Mouse (Mus musculus) MEL (cell line): Measurements from ENCODE around the gene Stag2. TPM values are rescaled to one million over a fixed set of nuclear protein-coding genes. Genes with fewer than 3 reads are reported as not detected.

Source experiments
- DNase-seq: peaks from one replicate; pipeline ENCODE4 v3.0.0; 2011; ENCODE audit warnings: low read depth, low spot score
- H3K27ac ChIP-seq: 2 replicates; pipeline ENCODE4 v1.5.1; 2012; ENCODE audit warnings: low read depth, mild to moderate bottlenecking, control low read depth, low read length, moderate library complexity; ENCODE audit not compliant: control insufficient read depth
- H3K27me3 ChIP-seq, 2 experiments: fragments of 150-350 bp in 1 of 2; sonication (generic) in 1 of 2; 2 replicates each; pipeline ENCODE4 v1.6.1; 2012; ENCODE audit warnings: low read length in 2 of 2, mild to moderate bottlenecking in 2 of 2, improper control_type of control experiment in 1 of 2, moderate library complexity in 1 of 2; ENCODE audit not compliant: insufficient read depth in 2 of 2, control insufficient read depth in 1 of 2
- H3K36me3 ChIP-seq, 2 experiments: 2 replicates each; pipeline ENCODE4 v1.6.1; 2012 to 2014; ENCODE audit warnings: low read length in 2 of 2, improper control_type of control experiment in 1 of 2, inconsistent platforms in 1 of 2, mild to moderate bottlenecking in 1 of 2; ENCODE audit not compliant: insufficient read depth in 2 of 2, control insufficient read depth in 1 of 2
- H3K4me1 ChIP-seq, 2 experiments: fragments of 150-350 bp in 1 of 2; sonication (generic) in 1 of 2; 2 replicates each; pipeline ENCODE4 v1.6.1; 2012; ENCODE audit warnings: low read length in 2 of 2, improper control_type of control experiment in 1 of 2, mild to moderate bottlenecking in 1 of 2; ENCODE audit not compliant: insufficient read depth in 2 of 2, control insufficient read depth in 1 of 2
- H3K4me3 ChIP-seq, 2 experiments: fragments of 150-350 bp in 1 of 2; sonication (generic) in 1 of 2; 2 replicates each; pipeline ENCODE4 v1.5.1; 2012; ENCODE audit warnings: low read depth in 2 of 2, low read length in 2 of 2, mild to moderate bottlenecking in 2 of 2, moderate library complexity in 2 of 2, control low read depth in 1 of 2, improper control_type of control experiment in 1 of 2; ENCODE audit not compliant: control insufficient read depth in 1 of 2, insufficient read depth in 1 of 2
- H3K79me2 ChIP-seq: 2 replicates; pipeline ENCODE4 v1.6.1; 2012; ENCODE audit warnings: mild to moderate bottlenecking, low read length, moderate library complexity; ENCODE audit not compliant: control insufficient read depth, poor library complexity, insufficient read depth
- H3K9ac ChIP-seq: 2 replicates; pipeline ENCODE4 v1.6.1; 2012; ENCODE audit warnings: low read depth, mild to moderate bottlenecking, control low read depth, low read length, moderate library complexity; ENCODE audit not compliant: control insufficient read depth, poor library complexity, severe bottlenecking
- H3K9me3 ChIP-seq: fragments of 150-350 bp; sonication (generic); replicated peaks from 2 replicates; pipeline ENCODE4 v1.6.1; 2012; ENCODE audit warnings: mild to moderate bottlenecking, low read length, improper control_type of control experiment, moderate library complexity; ENCODE audit not compliant: insufficient read depth
- BHLHE40 ChIP-seq: IDR thresholded peaks from 2 replicates; pipeline ENCODE4 v1.6.1; 2012; ENCODE audit warnings: low read depth, mild to moderate bottlenecking, inconsistent platforms, low read length, improper control_type of control experiment, borderline replicate concordance
- CHD1 ChIP-seq: IDR thresholded peaks from 2 replicates; pipeline ENCODE4 v1.6.1; 2012; ENCODE audit warnings: low read depth, mild to moderate bottlenecking, inconsistent platforms, low read length, improper control_type of control experiment
- CHD2 ChIP-seq: IDR thresholded peaks from 2 replicates; pipeline ENCODE4 v1.6.1; 2011; ENCODE audit warnings: low read length, improper control_type of control experiment
- CTCF ChIP-seq, 3 experiments: IDR thresholded peaks in 2 of 3; conservative IDR thresholded peaks in 1 of 3; 2 replicates each; pipeline ENCODE4 v1.5.1; 2011 to 2012; ENCODE audit warnings: low read length in 3 of 3, low read depth in 2 of 3, mild to moderate bottlenecking in 2 of 3, improper control_type of control experiment in 1 of 3, inconsistent platforms in 1 of 3, mixed read lengths in 1 of 3, moderate library complexity in 1 of 3; ENCODE audit not compliant: control insufficient read depth in 1 of 3, insufficient read depth in 1 of 3, poor library complexity in 1 of 3, severe bottlenecking in 1 of 3
- E2F4 ChIP-seq: IDR thresholded peaks from 2 replicates; pipeline ENCODE4 v1.6.1; 2011; ENCODE audit warnings: low read depth, low read length, improper control_type of control experiment, borderline replicate concordance
- ELF1 ChIP-seq: IDR thresholded peaks from 2 replicates; pipeline ENCODE4 v1.6.1; 2014; ENCODE audit warnings: low read depth, mild to moderate bottlenecking, inconsistent platforms, low read length, improper control_type of control experiment, moderate library complexity
- EP300 ChIP-seq, 2 experiments: IDR thresholded peaks; 2 replicates each; pipeline ENCODE4 v1.6.1; 2011; ENCODE audit warnings: improper control_type of control experiment in 2 of 2, low read length in 2 of 2, low read depth in 1 of 2, mild to moderate bottlenecking in 1 of 2
- ETS1 ChIP-seq: IDR thresholded peaks from 2 replicates; pipeline ENCODE4 v1.6.1; 2012; ENCODE audit warnings: low read depth, mild to moderate bottlenecking, inconsistent platforms, low read length, improper control_type of control experiment, moderate library complexity
- GABPA ChIP-seq: IDR thresholded peaks from 2 replicates; pipeline ENCODE4 v1.6.1; 2012; ENCODE audit warnings: low read depth, mild to moderate bottlenecking, inconsistent platforms, low read length, improper control_type of control experiment, moderate library complexity
- GATA1 ChIP-seq: IDR thresholded peaks from 2 replicates; pipeline ENCODE4 v1.6.1; 2011; ENCODE audit warnings: low read depth, low read length, improper control_type of control experiment
- HCFC1 ChIP-seq: IDR thresholded peaks from 2 replicates; pipeline ENCODE4 v1.6.1; 2012; ENCODE audit warnings: low read depth, mild to moderate bottlenecking, inconsistent platforms, low read length, improper control_type of control experiment, moderate library complexity
- JUND ChIP-seq: IDR thresholded peaks from 2 replicates; pipeline ENCODE4 v1.6.1; 2011; ENCODE audit warnings: low read depth, mild to moderate bottlenecking, improper control_type of control experiment, low read length
- KAT2A ChIP-seq: conservative IDR thresholded peaks from 2 replicates; pipeline ENCODE4 v1.6.1; 2012; ENCODE audit warnings: low read depth, low read length, improper control_type of control experiment, inconsistent platforms
- MAX ChIP-seq: IDR thresholded peaks from 2 replicates; pipeline ENCODE4 v1.6.1; 2011; ENCODE audit warnings: low read length, improper control_type of control experiment
- MYC ChIP-seq: IDR thresholded peaks from 2 replicates; pipeline ENCODE4 v1.6.1; 2011; ENCODE audit warnings: low read depth, mild to moderate bottlenecking, low read length, improper control_type of control experiment, moderate library complexity
- NELFE ChIP-seq: IDR thresholded peaks from 2 replicates; pipeline ENCODE4 v1.6.1; 2011; ENCODE audit warnings: low read depth, low read length, improper control_type of control experiment
- POLR2A ChIP-seq, 2 experiments: IDR thresholded peaks; 2 replicates each; pipeline ENCODE4 v1.6.1; 2011 to 2012; ENCODE audit warnings: low read length in 2 of 2, mild to moderate bottlenecking in 2 of 2, control low read depth in 1 of 2, improper control_type of control experiment in 1 of 2, low read depth in 1 of 2, moderate library complexity in 1 of 2; ENCODE audit not compliant: control insufficient read depth in 1 of 2, insufficient read depth in 1 of 2, poor library complexity in 1 of 2
- POLR2AphosphoS2 ChIP-seq: IDR thresholded peaks from 2 replicates; pipeline ENCODE4 v1.6.1; 2011; ENCODE audit warnings: low read length, improper control_type of control experiment
- POLR2AphosphoS5 ChIP-seq: IDR thresholded peaks from 2 replicates; pipeline ENCODE4 v1.6.1; 2012; ENCODE audit warnings: low read depth, borderline replicate concordance, mild to moderate bottlenecking, inconsistent platforms, low read length, moderate library complexity, mixed read lengths
- RAD21 ChIP-seq: IDR thresholded peaks from 2 replicates; pipeline ENCODE4 v1.6.1; 2011; ENCODE audit warnings: mild to moderate bottlenecking, low read depth, low read length, improper control_type of control experiment
- RCOR1 ChIP-seq: IDR thresholded peaks from 2 replicates; pipeline ENCODE4 v1.6.1; 2012; ENCODE audit warnings: low read depth, mild to moderate bottlenecking, inconsistent platforms, low read length, improper control_type of control experiment
- SIN3A ChIP-seq: IDR thresholded peaks from 2 replicates; pipeline ENCODE4 v1.6.1; 2012; ENCODE audit warnings: low read length, improper control_type of control experiment, inconsistent platforms
- SMC3 ChIP-seq: IDR thresholded peaks from 2 replicates; pipeline ENCODE4 v1.6.1; 2011; ENCODE audit warnings: low read depth, low read length, improper control_type of control experiment
- TBP ChIP-seq: IDR thresholded peaks from 2 replicates; pipeline ENCODE4 v1.8.0; 2011; ENCODE audit warnings: low read depth, low read length, improper control_type of control experiment
- TCF12 ChIP-seq: IDR thresholded peaks from 2 replicates; pipeline ENCODE4 v1.6.1; 2014; ENCODE audit warnings: low read depth, mild to moderate bottlenecking, inconsistent platforms, low read length, improper control_type of control experiment, moderate library complexity
- USF1 ChIP-seq: IDR thresholded peaks from 2 replicates; pipeline ENCODE4 v1.6.1; 2014; ENCODE audit warnings: low read depth, mild to moderate bottlenecking, inconsistent platforms, low read length, improper control_type of control experiment, moderate library complexity
- USF2 ChIP-seq, 2 experiments: IDR thresholded peaks; 2 replicates each; pipeline ENCODE4 v1.6.1; 2011 to 2012; ENCODE audit warnings: improper control_type of control experiment in 2 of 2, low read length in 2 of 2, borderline replicate concordance in 1 of 2, inconsistent platforms in 1 of 2, low read depth in 1 of 2, mild to moderate bottlenecking in 1 of 2; ENCODE audit not compliant: insufficient read depth in 1 of 2
- ZC3H11A ChIP-seq: IDR thresholded peaks from 2 replicates; pipeline ENCODE4 v1.6.1; 2012; ENCODE audit warnings: low read depth, mild to moderate bottlenecking, inconsistent platforms, low read length, improper control_type of control experiment
- ZKSCAN1 ChIP-seq: IDR thresholded peaks from 2 replicates; pipeline ENCODE4 v1.6.1; 2012; ENCODE audit warnings: low read depth, mild to moderate bottlenecking, inconsistent platforms, low read length, improper control_type of control experiment, moderate library complexity
- ZMIZ1 ChIP-seq: IDR thresholded peaks from 2 replicates; pipeline ENCODE4 v1.6.1; 2012; ENCODE audit warnings: low read depth, mild to moderate bottlenecking, inconsistent platforms, low read length, improper control_type of control experiment, moderate library complexity
- ZNF384 ChIP-seq: IDR thresholded peaks from 2 replicates; pipeline ENCODE4 v1.6.1; 2012; ENCODE audit warnings: low read depth, mild to moderate bottlenecking, inconsistent platforms, low read length, improper control_type of control experiment
- polyA plus RNA-seq, 2 experiments: library from polyadenylated mRNA; stranded (reverse) in 1 of 2; unstranded in 1 of 2; fragments of >175 nt in 1 of 2; fragments of >200 nt in 1 of 2; gene quantifications; 2 replicates each; pipeline versions ENCODE4 v1.2.1 to v1.2.4; 2012; ENCODE audit warnings: low replicate concordance in 2 of 2, low read depth in 1 of 2; ENCODE audit not compliant: insufficient read length in 2 of 2, insufficient read depth in 1 of 2, missing spikeins in 1 of 2
- total RNA-seq: library from RNA; depleted of rRNA; stranded (reverse); fragments of 300-350 nt; gene quantifications from 2 replicates; pipeline ENCODE4 v1.2.3, GENCODE M21; 2012

Gene Stag2
- total and polyA plus RNA-seq, 3 experiments: 18.0 to 22.9 TPM; not detected in 1

DNA sequence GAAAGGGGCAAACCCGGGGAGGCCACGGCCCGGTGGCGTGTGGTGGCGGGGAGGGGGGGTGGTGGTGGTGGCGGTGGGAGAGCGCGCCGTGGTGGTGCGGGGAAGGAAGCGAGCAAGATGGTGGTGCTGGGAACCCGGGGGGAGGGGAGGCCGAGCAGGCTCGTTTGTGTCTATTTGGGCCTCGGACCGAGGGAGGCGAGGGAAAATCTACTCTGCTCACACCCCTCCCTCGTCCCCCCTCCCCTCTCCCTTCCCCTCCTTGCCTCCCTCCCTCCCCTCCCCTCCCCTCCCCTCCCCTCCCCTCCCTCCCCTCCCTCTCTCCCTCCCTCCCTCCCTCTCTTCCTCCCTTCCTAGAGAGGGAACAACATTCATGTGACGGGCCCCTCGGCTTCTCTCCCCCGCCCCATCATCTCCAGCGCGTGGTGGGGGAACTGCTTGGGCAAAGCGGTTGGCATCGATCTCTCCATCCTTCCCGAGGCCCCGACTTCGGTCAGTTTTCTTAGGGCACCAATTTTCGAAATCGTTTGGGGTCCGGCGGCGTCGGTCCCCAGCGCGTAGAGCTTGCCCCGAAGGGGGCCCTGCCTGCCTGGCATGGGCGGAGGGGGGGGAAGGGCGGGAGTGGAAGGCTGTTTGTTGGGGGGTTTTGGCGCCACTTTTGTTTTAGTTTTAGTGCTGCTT lies 1.4 kb downstream of the Stag2 start (continued):
- no peak for TF ChIP-seq JUND
- no peak for TF ChIP-seq E2F4
- TF ChIP-seq SMC3: no peak
- TF ChIP-seq USF1: no peak
- peak; percentile 11; the same call in 1 of the 2 replicates for TF ChIP-seq MYC
- TF ChIP-seq CTCF (IDR thresholded peaks at IDR 0.05 in 2 of 3, conservative IDR thresholded peaks at IDR 0.05 in 1 of 3; ENCODE audit: control insufficient read depth in 1 of 3, insufficient read depth in 1 of 3, low read depth in 2 of 3, low read length in 3 of 3, poor library complexity in 1 of 3, severe bottlenecking in 1 of 3): no peak
- TF ChIP-seq RCOR1: no peak
- TF ChIP-seq ZKSCAN1: no peak
- no peak for TF ChIP-seq CHD2
- TF ChIP-seq NELFE: peak; percentile 46
- no peak for TF ChIP-seq BHLHE40
- TF ChIP-seq USF2 (IDR thresholded peaks at IDR 0.05; ENCODE audit: borderline replicate concordance in 1 of 2, insufficient read depth in 1 of 2, low read depth in 1 of 2, low read length in 2 of 2): no peak
- no peak for TF ChIP-seq GATA1
- TF ChIP-seq POLR2AphosphoS2: 0 out of 2 replicates have a peak, but pooled peaks have one; percentile 30
- no peak for TF ChIP-seq POLR2AphosphoS5

DNA sequence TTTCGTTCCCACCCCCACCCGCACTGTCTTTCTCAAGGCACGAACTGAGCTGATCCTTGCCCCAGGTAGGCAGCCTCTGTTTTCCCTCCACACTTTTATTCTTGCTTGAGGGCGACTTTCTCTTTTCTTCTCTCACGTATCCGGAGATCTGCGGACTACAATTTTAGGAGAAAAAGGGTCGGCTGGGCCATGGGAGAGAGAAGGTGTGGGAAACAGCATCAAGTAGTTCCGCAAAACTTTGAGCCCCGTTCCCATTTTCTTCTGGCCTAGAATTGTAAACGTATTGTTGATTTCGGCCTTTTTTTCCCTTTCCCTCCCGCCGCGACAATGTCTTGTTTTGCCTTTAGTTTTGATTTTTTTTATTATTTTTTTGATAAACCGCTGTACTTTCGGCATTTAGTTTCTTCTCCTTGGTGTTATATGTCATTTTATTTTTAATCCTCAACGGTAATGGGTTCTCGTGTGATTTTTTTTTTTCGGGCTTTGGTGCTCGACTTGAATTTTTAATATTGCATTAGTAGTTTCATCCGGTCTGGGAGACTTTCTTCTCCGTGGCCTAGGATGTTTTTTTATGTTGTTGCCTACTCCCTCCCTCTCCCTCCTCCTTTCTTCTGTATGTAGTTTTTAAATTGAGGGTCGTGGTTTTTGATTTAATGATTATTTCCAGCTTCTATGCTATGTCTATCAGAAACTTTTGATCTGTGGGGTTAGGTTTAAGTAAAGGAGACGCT lies 2.1 kb downstream of the Stag2 start:
- H3K9me3 ChIP-seq: no peaks in the 10 kb centered on the region
- H3K4me3 ChIP-seq: peak overlapping the region; percentile 88 to 95
- H3K4me1 ChIP-seq: peaks cover 1 to 7% of the 10 kb centered on the region in 2 experiments; a peak in 3 of 4 replicates
- peaks cover 51% of the 10 kb centered on the region for H3K79me2 ChIP-seq
- no peak for DNase-seq
- H3K27ac ChIP-seq: peak overlapping the region; percentile 100
- peak overlapping the region; percentile 99 for H3K9ac ChIP-seq
- no peaks in the 10 kb centered on the region for H3K27me3 ChIP-seq
- H3K36me3 ChIP-seq: peaks cover 0 to 13% of the 10 kb centered on the region in 2 experiments; a peak in 2 of 4 replicates
- TF ChIP-seq HCFC1 (0 out of 2 replicates have a peak, but pooled peaks have one; percentile 20), ZC3H11A (no peak), ZNF384 (0 out of 2 replicates have a peak, but pooled peaks have one; percentile 40), TCF12 (no peak), ZMIZ1 (no peak), RAD21 (no peak), ELF1 (no peak), ETS1 (no peak), RCOR1 (no peak), KAT2A (no peak), E2F4 (no peak), TBP (peak; percentile 44; the same call in 1 of the 2 replicates), EP300 (IDR thresholded peaks at IDR 0.05; ENCODE audit: low read depth in 1 of 2, low read length in 2 of 2) (no peak), SIN3A (no peak; the same call in 1 of the 2 replicates), MAX (no peak), CTCF (IDR thresholded peaks at IDR 0.05 in 2 of 3, conservative IDR thresholded peaks at IDR 0.05 in 1 of 3; ENCODE audit: control insufficient read depth in 1 of 3, insufficient read depth in 1 of 3, low read depth in 2 of 3, low read length in 3 of 3, poor library complexity in 1 of 3, severe bottlenecking in 1 of 3) (no peak), NELFE (peak; percentile 9; the same call in 1 of the 2 replicates), BHLHE40 (no peak), ZKSCAN1 (no peak), CHD2 (no peak), CHD1 (0 out of 2 replicates have a peak, but pooled peaks have one; percentile 5), POLR2A (IDR thresholded peaks at IDR 0.05; ENCODE audit: control insufficient read depth in 1 of 2, insufficient read depth in 1 of 2, low read depth in 1 of 2, low read length in 2 of 2, poor library complexity in 1 of 2) (peak in 1 of 2 experiments; percentile 16; a peak in 1 of 4 replicates), GABPA (no peak), MYC (peak; percentile 9; the same call in 1 of the 2 replicates)
